Mouse (Mus musculus) limb, embryonic 14.5 days (tissue): ENCODE results near the gene Cfap298. TPM values are rescaled to one million over a fixed set of nuclear protein-coding genes. Genes with fewer than 3 reads are reported as not detected.

ENCODE experiments used
- ATAC-seq: fragments of 200-750 bp; cut with Nextera tagmentation; 2 replicates; pipeline ENCODE4 v1.8.0; 2017; ENCODE audit warnings: low read depth, moderate number of reproducible peaks, moderate TSS enrichment; ENCODE audit not compliant: low FRiP score
- DNase-seq: peaks from one replicate; pipeline ENCODE4 v3.0.0-alpha.2; 2015; ENCODE audit warnings: low spot score
- H3K27ac ChIP-seq: fragments of 300-500 bp; sonication (generic); replicated peaks from 2 replicates; pipeline ENCODE4 v1.5.1; 2014; ENCODE audit warnings: low read depth, mild to moderate bottlenecking, low read length, moderate library complexity, mixed read lengths
- H3K27me3 ChIP-seq: fragments of 300-500 bp; sonication (generic); 2 replicates; pipeline ENCODE4 v1.6.1; 2014; ENCODE audit warnings: low read length, mixed read lengths; ENCODE audit not compliant: control insufficient read depth, insufficient read depth
- H3K36me3 ChIP-seq: fragments of 300-500 bp; sonication (generic); 2 replicates; pipeline ENCODE4 v1.6.1; 2014; ENCODE audit warnings: mild to moderate bottlenecking, low read length, moderate library complexity, mixed read lengths; ENCODE audit not compliant: control insufficient read depth, insufficient read depth
- H3K4me1 ChIP-seq: fragments of 300-500 bp; sonication (generic); 2 replicates; pipeline ENCODE4 v1.6.1; 2014; ENCODE audit warnings: antibody characterized with exemption, low read length, mixed read lengths; ENCODE audit not compliant: control insufficient read depth, insufficient read depth
- H3K4me2 ChIP-seq: fragments of 300-500 bp; sonication (generic); replicated peaks from 2 replicates; pipeline ENCODE4 v1.6.1; 2014; ENCODE audit warnings: low read depth, mild to moderate bottlenecking, low read length, moderate library complexity; ENCODE audit not compliant: severe bottlenecking
- H3K4me3 ChIP-seq: fragments of 300-500 bp; sonication (generic); replicated peaks from 2 replicates; pipeline ENCODE4 v1.5.1; 2014; ENCODE audit warnings: low read length
- H3K9ac ChIP-seq: fragments of 300-500 bp; sonication (generic); 2 replicates; pipeline ENCODE4 v1.6.1; 2014; ENCODE audit warnings: mild to moderate bottlenecking, low read depth, low read length, moderate library complexity; ENCODE audit not compliant: severe bottlenecking
- H3K9me3 ChIP-seq: fragments of 300-500 bp; sonication (generic); 2 replicates; pipeline ENCODE4 v1.6.1; 2016; ENCODE audit warnings: low read length; ENCODE audit not compliant: control insufficient read depth
- POLR2A ChIP-seq: fragments of 200-500 bp; IDR thresholded peaks from 2 replicates; pipeline ENCODE4 v1.8.0; 2012; ENCODE audit warnings: inconsistent platforms, mild to moderate bottlenecking, moderate library complexity, borderline replicate concordance; ENCODE audit not compliant: insufficient read depth, insufficient read length; ENCODE audit errors: extremely low read depth
- WGBS: fragments of 180-500 bp; shearing (Covaris S2); extraction: QIAGEN DNeasy Blood & Tissue Kit; methylation state at CpG from one replicate; pipeline ENCODE4 v1.1.7; 2014; 5-methylcytosine and 5-hydroxymethylcytosine counted together
- polyA plus RNA-seq, 2 experiments: library from polyadenylated mRNA; depleted of rRNA in 1 of 2; stranded (reverse) in 1 of 2; unstranded in 1 of 2; fragments of >200 nt; fragmentation: Nextera tagmentation in 1 of 2; extraction: Ambion mirVana in 1 of 2; gene quantifications; 2 replicates each; pipeline versions ENCODE4 v1.2.1 to v1.2.3; 2012 to 2014

Cfap298 gene
- polyA plus RNA-seq, 2 experiments = 17.0 to 30.7 TPM

DNA sequence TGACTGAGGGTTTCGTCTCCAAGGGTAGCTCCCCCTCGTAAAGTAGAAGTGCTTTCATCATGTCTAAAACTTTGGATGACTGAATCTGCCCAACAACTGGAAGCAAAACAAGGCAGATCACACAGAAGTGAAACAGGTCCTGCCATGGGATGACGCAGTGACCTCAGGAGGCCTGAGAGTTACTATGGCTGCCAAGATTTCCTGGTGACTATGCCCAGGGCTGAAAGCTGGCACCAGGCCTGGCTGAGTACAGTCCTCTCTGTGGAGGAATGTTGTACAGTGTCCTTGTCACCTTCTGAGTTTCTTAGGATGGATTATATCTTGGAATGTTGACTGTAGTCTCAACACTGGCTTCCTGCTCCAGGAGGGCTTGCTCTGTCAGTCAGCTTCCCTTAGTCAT, 37.3 kb downstream of the Cfap298 start:
- TF ChIP-seq POLR2A = no peak
- no peak for ATAC-seq
- H3K27me3 ChIP-seq = no peaks in the 10 kb centered on the region
- H3K36me3 ChIP-seq = no peaks in the 10 kb centered on the region
- no peak for DNase-seq
- 84% methylated on average over 3 of the region's 3 CpGs for WGBS
- no peaks in the 10 kb centered on the region for H3K4me1 ChIP-seq
- H3K4me2 ChIP-seq = no peak overlapping the region
- no peak overlapping the region for H3K27ac ChIP-seq
- no peak overlapping the region for H3K4me3 ChIP-seq
- H3K9ac ChIP-seq = no peak overlapping the region
- no peaks in the 10 kb centered on the region for H3K9me3 ChIP-seq

DNA sequence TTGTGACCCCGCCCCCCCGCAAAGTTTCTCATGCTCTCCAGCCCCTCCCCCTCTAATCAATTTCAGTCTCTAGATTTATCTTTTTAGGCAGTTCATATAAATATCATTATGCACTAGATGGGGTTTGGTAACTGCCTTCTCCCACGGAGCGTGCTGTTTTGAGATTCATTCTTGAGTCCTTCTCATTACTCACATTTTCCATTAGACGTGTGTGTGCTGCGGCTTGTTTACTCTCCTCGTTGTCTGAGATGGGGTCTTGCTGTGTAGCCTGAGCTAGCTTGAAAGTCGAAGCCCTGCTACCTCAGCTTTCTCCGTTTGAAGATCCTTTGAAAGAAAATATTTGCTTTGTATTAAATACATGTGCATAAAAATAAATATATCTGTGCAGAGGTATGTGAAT, 41.1 kb downstream of the Cfap298 start:
- TF ChIP-seq POLR2A = no peak
- Histone ChIP-seq H3K9me3 (no peaks in the 10 kb centered on the region), H3K4me3 (no peak overlapping the region), H3K9ac (no peak overlapping the region), H3K4me1 (peaks cover 6% of the 10 kb centered on the region; the same call in 1 of the 2 replicates), H3K27ac (no peak overlapping the region), H3K36me3 (no peaks in the 10 kb centered on the region), H3K27me3 (no peaks in the 10 kb centered on the region), H3K4me2 (no peak overlapping the region)
- 56% methylated on average over 9 of the region's 9 CpGs for WGBS
- DNase-seq (no peak), ATAC-seq (no peak)

DNA sequence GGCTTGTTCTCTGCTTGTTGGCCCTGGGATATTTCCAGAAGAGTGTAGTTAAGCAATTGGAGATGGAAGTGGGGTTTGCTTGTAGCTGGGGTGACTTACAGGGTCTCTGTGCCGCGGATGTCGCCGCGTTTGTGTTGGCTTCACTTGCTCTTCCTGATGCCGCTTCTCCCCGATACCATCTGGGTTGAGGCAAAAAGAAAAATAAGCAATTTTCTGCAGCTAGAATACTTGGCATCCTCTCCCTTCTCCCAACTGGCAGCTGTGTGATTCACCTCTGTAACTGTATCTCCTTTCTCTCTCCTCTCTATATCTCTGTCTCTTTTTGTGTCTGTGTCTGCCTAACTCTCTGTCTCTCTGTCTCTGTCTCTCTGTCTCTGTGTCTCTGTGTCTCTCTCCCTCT, 41.9 kb downstream of the Cfap298 start:
- no peak overlapping the region for H3K4me2 ChIP-seq
- H3K27me3 ChIP-seq = no peaks in the 10 kb centered on the region
- no peak for ATAC-seq
- H3K36me3 ChIP-seq = no peaks in the 10 kb centered on the region
- no peak for DNase-seq
- H3K4me1 ChIP-seq = peaks cover 6% of the 10 kb centered on the region; the same call in 1 of the 2 replicates
- 74% methylated on average over 7 of the region's 7 CpGs for WGBS
- no peak overlapping the region for H3K9ac ChIP-seq
- no peak overlapping the region for H3K4me3 ChIP-seq
- no peaks in the 10 kb centered on the region for H3K9me3 ChIP-seq
- no peak for TF ChIP-seq POLR2A
- H3K27ac ChIP-seq = no peak overlapping the region

DNA sequence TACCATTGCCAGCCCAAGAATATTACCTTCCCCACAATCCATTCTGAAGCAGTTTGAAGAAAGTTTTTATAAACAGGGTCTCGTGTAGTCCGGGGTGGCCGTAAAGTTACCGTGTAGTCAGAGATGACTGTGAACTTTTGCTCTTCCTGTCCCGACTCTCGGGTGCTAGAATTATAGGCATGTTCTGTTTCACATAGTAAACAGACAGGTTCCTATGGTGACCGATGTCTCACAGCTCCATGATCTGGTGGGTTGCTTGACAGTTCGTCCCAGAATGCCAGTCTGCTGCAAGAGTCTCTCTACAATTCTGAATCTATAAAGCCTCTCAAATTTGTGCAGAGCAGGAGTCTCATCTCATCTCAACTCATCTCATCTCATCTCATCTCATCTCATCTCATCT, 42.8 kb downstream of the Cfap298 start:
- peak; percentile 62; the same call in 1 of the 2 replicates for ATAC-seq
- H3K27ac ChIP-seq = no peak overlapping the region
- H3K4me2 ChIP-seq = no peak overlapping the region
- 25% methylated on average over 8 of the region's 8 CpGs for WGBS
- no peak for TF ChIP-seq POLR2A
- H3K4me3 ChIP-seq = no peak overlapping the region
- H3K36me3 ChIP-seq = no peaks in the 10 kb centered on the region
- no peak overlapping the region for H3K9ac ChIP-seq
- DNase-seq = peak; percentile 46
- peaks cover 6% of the 10 kb centered on the region; the same call in 1 of the 2 replicates for H3K4me1 ChIP-seq
- H3K27me3 ChIP-seq = no peaks in the 10 kb centered on the region
- H3K9me3 ChIP-seq = no peaks in the 10 kb centered on the region

DNA sequence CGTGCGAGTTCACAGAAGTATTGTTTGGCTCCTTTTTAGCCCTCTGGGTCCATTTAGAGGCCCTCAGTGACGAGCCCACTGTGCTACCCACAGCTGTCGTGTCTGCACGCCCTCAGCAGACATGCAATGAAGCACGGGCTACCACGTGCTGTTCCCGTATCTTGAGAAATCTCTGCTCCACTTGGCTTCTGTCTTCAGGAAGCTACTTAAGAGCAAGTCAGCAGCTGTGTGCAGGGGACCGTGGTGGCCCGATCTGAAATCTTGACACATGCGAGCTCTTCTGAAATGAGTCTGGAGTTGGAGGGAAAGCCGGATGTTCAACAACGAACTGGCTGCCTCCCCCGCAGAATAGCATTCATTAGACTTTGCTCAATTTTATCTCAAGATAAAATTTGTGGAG, 43.3 kb downstream of the Cfap298 start:
- TF ChIP-seq POLR2A = no peak
- DNase-seq (no peak), ATAC-seq (0 out of 2 replicates have a peak, but pooled peaks have one; percentile 34)
- H3K9ac ChIP-seq = no peak overlapping the region
- no peaks in the 10 kb centered on the region for H3K9me3 ChIP-seq
- no peak overlapping the region for H3K4me2 ChIP-seq
- 69% methylated on average over 14 of the region's 14 CpGs for WGBS
- no peak overlapping the region for H3K27ac ChIP-seq
- H3K36me3 ChIP-seq = no peaks in the 10 kb centered on the region
- H3K27me3 ChIP-seq = no peaks in the 10 kb centered on the region
- H3K4me3 ChIP-seq = no peak overlapping the region
- peaks cover 6% of the 10 kb centered on the region; the same call in 1 of the 2 replicates for H3K4me1 ChIP-seq

DNA sequence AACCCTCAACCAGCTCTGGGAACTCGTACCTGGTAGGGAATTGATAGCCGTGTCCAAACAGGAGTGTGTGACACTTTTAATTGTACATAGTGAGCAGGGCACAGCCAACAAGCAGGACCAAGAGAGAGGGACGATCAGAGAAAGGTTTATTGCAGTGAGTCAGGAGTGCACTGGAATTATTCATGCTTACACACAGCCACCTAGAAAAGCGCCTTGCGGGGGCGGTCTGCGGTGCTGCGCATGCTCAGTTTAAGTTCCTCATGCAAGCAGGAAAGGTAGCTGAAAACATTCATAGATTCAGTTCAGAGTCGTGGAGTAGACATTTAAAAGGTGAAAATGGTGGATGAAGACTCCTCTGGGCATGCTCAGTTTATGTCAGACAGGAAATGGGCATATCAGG, 44.2 kb downstream of the Cfap298 start:
- Histone ChIP-seq H3K36me3 (no peaks in the 10 kb centered on the region), H3K4me1 (peaks cover 6% of the 10 kb centered on the region; the same call in 1 of the 2 replicates), H3K27me3 (no peaks in the 10 kb centered on the region), H3K27ac (no peak overlapping the region), H3K9ac (no peak overlapping the region), H3K9me3 (no peaks in the 10 kb centered on the region), H3K4me2 (no peak overlapping the region), H3K4me3 (no peak overlapping the region)
- ATAC-seq (no peak), DNase-seq (no peak)
- TF ChIP-seq POLR2A = no peak
- WGBS = 77% methylated on average over 9 of the region's 9 CpGs
